Mouse (Mus musculus) left cerebral cortex, adult 8-10 months (tissue): ENCODE results near the gene Gjc1. TPM values are rescaled to one million over a fixed set of nuclear protein-coding genes. Genes with fewer than 3 reads are reported as not detected.

ENCODE experiments used
- DNase-seq, 2 experiments: peaks; one replicate each; pipeline ENCODE4 v3.0.0; 2022; ENCODE audit warnings: low spot score in 2 of 2
- total RNA-seq, 4 experiments: library from RNA; stranded (reverse); gene quantifications; 2 replicates each; pipeline ENCODE4 v1.2.4; 2022

The Gjc1 gene
- total RNA-seq, result 1 to 10 TPM; 3.9 to 5.5 (median 5.2) TPM

DNA sequence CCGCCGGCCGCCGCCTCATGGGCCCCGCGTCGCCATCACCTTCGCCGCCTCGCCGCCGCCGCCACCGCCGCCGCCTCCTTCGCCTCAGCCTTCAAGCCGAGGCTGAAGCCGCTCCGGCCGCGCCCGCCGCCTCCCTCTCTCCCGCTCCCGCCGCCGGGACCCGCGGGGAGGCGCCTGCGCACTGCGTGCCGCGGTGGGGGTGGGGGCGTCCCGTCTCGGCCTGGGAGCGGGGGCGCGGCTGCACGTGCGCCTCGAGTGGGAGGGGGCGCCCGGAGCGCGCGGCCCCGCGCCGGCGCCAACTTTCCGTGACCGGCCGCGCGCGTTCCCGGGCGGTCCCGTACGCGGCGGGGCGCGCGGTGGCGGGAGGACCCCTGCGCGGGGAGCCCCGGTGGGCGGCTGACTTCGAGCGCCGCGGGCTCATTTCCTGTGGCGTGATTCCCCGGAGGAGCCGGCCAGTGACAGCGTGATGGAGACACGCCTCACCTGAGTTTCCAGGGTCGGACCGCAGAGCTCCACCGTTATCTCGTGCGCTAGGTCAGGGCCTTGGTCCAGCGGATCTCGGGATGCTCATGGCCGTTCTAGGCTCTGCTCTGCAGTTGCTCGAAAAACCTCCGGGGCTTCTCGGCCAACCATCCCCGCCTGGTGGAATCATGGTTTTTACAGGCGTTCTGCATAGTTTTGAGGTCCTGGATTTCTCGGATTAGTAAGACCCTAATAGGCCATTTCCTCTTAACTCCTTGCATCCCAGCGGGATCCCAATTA is at the start of gene Gjc1:
Gene Gjc1, minus strand, starts transcription at position 680 of the 762 bp plus-strand sequence.
- DNase-seq, result peak in 1 of 2 experiments; percentile 18

DNA sequence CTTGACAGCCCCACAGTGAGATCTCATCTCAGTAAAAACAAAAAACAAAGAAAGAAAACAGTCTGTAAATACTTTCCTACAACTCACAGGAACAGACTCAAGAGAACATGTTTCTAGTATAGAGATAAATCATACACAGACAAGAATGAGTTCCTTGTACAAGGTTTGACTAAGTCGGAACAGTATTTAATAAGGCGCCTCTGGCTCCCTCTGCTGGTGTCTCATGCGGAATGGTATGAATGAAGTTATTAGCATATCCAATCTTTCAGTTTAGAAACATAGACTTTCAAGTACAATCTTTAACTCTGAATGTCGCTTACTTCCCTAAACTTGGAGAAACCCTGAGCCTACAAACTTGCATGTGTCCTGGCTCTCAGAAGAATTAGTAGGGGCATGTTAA is 44.8 kb upstream of the Gjc1 start:
- no peak for DNase-seq

DNA sequence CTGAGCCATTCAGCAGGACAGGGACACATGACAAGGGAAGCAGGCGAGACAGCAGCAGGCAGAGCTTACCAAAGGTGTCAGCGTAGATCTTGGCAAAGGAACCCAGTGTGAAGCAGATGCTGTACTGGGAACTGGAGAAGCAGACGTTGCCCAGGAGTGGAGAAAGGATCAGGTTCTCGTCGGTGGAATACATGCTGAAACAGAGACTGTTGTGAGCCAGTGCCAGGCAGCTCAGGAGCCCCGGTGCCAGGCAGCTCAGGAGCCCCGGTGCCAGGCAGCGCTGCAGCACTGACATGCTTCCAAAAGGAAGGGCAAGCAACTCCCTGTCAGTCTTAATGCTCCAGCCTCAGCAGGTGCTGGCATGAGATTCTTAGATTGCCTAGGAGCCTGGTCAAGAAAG is 40.4 kb upstream of the Gjc1 start:
- DNase-seq, result peak in 1 of 2 experiments; percentile 70

DNA sequence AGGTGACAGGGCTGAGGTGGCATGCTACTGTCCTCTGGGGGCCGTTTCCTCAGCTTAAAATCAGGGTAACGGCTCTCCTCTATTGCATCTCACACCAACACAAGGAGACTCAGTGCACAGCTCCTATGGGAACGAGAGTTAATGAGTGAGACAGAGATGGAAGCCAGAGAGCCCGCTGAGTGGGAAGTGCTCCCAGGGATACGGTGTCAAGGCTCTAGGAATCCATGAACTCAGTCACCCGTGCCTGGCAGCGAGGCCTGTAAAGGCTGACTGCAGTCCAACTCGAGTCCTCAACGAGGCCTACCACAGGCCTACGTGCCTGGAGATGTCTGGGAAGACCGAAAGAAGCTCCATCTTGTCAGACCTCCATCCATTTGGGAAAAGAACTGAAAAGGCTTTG is 39.5 kb upstream of the Gjc1 start:
- DNase-seq, result no peak

DNA sequence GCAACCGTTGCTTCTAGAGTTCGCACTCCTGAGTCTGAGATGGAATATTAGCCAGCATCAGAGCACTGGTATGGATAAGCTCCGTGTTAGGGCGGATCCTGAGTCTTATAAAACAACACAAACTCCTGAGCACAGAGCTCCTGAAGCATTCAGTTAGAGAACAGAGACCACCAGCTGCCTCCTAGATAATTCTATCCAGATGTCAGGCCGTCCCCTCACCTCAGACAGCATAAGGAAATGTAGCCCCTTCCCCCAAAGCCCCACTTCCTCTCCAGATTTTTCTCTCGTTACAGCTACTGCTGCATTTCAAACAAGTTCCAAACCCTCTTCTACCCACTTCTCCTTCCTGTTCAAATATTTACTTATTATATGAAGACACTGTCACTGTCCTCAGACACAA is 36.4 kb upstream of the Gjc1 start:
- DNase-seq, result no peak

DNA sequence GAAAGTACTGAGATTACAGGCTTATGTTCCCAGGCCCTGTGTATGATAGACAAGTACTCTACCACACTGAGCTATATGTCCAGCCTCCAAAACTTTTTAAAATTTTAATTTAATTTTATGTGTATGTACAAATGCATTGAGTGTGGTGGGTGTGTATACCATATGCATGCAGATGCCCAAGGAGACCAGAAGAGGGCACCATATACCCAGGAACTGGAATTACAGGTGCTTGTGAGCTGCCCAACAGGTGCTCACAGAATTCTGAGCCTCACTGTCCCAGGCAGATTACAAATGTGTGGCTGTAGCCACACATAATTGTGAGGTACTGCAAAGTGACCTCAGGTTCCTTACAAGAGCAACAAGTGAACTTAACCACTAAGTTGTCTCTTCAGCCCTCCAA is 34.3 kb upstream of the Gjc1 start:
- no peak for DNase-seq

DNA sequence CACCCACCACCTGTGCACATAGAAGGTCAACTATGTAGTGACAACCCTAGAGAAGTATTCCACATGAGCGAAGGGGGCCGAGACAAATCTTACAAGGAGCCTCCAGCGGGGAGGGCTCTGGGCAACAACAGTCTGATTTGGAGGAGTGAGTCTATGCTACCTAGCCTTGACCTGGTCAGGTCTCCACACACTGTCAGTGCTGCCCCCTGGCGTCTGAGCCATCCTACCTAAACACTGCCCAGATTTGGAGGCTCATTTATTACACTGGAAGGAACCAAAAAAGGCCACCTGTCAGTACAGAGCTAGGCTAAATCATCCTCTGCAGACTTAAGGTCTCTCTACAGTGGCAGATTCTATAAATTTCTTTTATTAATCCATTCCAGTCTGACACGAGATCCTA is 32.4 kb upstream of the Gjc1 start:
- DNase-seq, result no peak

DNA sequence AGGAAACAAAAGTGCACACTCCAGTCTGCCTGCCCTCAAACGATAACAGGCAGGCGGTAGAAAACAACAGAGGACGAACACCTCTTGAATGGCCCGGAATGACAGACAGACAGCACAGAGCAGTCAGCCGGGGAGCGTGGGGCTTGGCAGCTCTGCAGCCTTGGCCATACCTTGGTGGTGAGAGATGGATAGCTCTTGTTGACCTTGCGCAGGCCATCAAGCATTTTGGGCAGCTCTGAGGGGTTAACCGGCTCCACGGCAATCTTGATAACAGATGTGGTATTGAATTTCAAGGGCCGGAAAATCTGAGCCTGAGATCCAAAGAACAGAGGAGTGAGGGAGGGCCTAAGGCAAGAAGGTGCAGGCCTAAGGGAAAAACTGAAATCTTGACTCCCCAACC is 26.4 kb upstream of the Gjc1 start:
- DNase-seq, result no peak

DNA sequence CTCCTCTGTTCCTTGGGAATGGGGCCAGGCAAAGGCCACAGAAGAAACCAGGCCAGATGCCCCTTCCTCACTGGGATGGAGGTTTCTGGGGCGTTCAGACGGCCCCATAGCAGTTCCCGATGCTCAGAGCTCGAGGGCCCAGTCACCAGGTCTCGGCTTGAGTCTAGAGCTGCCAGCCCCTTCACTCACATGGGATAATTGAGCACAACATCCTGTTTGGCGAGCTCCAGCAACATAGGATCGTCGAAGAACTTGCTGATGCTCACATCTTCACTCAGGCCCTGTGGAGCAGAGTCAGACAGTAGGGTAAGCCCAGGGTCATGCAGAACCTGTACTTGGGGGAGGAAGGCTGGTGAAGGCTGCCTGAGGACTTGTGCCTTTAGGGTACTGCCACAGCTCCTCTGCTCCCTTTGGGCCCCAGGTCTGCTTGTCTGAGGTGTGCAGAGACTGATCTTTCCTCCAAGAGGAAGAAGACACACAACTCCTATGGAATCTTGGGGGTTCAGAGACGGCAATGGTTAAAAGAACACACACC is 19.2 kb upstream of the Gjc1 start:
- no peak for DNase-seq

DNA sequence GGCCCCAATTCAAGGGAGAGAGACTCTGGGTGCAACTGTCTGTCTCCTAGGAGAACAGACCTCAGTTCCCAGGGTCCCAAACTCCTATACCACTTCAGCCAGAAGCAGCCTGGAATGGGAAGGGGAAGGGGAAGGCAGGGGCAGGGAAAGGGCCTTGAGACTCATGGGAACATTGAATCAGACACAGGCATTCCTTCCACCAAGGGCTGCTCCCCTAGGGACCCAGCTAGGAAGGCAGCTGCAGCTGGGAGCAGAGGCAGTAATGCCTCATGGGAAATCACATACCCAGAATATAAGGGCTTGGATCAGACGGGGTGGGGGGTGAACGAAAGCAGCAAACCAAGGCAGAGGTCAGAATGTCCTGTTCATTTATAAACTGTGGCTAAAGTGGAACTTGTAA is 18.6 kb upstream of the Gjc1 start:
- DNase-seq, result no peak

DNA sequence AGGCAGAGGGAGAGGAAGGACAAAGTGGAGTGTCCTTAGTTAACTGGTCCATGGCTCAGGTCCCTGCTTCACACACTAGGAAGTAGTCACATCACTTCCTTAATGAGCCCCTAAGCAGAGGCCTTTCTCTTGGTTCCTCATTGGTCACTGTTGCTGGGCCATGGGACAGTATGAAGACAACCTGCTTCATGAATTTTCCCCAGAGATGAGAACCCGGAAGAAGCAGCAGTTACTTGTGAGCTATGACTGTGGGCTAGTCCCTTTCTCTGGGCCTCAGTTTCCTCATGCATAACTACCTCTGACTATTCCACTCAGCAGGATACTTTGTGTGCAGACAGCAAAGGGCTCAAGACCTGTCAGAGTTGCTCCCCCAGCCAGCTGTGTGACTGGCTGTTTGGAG is 17.9 kb upstream of the Gjc1 start:
- no peak for DNase-seq

DNA sequence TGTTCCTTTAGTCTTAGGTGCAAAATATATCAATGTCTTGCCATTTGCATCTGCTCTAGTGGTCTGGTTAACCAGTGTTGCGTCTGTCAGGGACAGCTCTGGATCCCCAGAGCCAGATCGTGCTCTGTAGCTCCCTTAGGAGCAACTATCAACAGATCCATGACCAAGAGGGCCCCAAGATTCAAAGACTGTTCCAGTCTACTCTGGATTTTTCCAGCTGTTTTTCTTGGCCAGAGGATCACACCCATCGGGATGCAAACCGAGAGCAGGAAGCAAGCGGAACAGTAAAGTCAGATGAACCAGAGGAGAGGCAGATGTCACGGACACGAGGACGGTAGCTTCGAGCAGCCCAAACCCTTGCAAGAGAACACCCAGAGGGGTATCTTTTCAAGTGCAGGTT is 16.6 kb upstream of the Gjc1 start:
- no peak for DNase-seq

DNA sequence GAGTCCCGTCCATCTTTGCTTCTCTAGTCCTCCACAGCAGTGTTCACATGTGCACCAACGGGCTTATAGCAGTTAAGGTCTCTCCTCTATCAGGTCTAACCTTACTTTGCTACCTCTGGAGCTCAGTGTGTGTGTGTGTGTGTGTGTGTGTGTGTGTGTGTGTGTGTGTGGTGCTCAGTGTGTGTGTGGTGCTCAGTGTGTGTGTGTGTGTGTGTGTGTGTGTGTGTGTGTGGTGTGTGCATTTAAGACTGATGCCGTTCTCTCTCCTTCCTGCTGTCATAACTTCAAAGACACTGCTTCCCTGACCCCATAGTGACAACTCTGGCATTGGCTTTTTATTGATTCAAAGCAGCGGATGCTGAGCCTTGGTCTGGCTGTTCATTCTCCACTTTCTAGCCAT is 16.0 kb upstream of the Gjc1 start, which contains the start of gene Higd1b:
Gene Higd1b, plus strand, starts transcription at position 301 of the 400 bp plus-strand sequence.
- DNase-seq, result no peak

DNA sequence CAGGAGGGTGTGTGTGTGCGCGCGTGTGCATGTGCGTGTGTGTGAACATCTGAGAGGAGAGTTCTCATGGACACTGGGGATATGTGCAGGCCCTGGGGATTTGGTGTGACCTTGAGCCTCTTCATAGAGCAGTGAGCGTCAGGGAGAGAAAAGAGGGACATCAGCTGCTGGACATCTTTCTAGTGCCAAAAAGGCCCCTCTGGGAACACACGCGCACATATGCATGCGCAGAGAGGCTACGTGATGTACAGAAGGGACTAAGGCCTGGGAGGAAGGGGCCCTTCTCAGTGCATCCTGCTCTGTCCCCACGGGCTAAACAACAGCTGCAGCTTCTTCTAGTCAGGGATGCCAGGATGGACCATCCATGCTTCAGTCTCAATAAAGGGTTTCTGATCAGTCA is 14.7 kb upstream of the Gjc1 start:
- no peak for DNase-seq

DNA sequence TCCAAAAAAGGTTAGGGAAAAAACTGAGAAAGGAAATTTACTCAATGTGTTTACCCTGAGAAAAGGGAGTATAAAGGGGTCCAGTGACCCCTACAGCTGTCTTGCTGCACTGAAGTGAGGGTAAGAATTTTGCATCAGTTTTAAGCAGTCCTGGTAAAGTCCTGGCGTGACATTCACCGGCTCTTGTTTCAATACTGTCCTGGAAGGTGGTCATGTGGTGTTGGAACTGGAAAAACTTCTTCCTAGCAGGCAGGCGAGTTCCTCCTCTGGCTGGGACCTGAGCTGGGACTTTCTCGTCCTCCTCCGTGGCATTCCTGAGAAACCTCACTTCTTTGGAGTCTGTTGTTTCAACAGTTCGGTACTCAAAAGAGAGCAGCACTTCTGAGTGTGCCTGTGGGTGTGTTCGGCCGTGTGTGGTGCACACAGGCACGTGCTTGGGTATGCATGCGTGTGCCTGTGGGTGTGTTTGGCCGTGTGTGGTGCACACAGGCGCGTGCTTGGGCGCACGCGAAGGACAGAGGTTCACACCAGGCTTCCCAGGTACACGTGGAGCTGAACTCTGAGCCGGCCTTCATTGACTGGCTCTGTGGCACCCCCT is 13.3 kb upstream of the Gjc1 start:
- no peak for DNase-seq

DNA sequence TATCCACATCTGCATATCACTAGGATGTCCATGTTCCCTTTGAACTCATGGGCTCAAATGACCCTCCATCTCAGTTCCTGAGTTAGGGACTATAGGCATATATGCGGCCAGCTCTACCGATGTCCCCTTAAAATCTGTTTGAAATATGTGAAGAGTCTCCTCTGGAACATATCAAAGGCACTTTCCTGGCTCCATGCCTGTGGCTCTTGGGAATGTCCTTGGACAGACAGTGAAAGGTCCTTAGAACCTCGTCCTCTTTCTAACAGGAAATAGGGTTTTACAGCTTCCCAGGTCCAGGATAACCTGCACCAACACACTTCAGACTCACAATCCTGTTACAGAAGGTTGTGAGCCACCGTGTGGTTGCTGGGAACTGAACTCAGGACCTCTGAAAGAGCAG is 10.8 kb upstream of the Gjc1 start:
- no peak for DNase-seq

DNA sequence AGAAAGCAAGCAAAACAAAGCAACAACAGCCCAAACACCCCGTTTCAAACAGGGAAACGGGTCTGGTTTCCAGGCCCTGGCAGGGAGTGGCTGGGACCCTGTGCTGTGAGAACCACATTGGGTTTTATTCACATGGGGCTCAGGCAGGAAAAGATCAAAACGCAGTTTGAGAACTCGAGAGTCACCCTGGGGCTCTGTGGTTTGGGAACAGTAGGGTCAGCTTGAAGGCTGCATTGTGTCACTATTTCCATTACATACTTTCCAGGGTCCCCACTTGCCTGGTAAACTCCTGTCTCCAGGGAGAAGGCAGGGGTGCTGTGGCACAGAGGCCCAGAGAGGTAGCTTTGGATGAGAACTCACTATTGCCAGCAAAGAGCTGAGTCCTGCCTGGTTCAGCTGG is 7.6 kb upstream of the Gjc1 start:
- DNase-seq, result no peak

DNA sequence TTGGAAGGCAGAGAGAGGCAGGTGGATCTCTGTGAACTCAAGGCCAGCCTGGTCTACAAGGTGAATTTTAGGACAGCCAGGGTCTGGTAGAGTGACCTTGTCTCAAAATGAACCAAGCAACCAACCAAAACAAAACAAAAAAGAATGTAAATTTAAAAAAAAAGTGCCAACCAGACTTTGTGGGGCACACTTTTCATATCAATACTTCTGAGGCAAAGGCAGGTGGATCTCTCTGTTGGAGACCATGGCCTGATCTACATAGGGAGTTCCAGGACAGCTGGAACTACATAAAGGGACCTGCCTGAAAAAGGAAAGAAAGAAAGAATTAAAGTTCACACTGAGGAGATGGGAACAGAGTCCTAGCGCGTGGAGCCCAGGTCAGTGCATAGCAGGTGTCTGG is 7.0 kb upstream of the Gjc1 start:
- DNase-seq, result no peak

DNA sequence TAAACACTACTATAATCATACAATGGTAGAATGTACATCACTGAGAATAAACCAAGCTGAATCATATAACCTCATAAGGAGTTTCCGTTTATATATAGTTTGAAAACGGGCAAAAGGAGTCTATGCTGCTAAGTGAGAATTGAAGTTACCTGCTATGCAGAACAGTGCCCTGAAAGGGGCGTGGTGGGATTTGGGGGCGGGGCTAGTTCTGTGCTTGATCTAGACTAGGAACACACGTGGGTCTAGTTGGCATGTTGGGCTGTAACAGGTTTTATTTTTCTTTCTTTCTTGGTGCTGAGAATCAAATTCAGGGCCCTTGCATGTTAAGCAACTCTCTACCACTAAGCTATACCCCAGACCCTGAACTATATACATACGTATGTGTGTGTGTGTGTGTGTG is 1.7 kb upstream of the Gjc1 start:
- no peak for DNase-seq

DNA sequence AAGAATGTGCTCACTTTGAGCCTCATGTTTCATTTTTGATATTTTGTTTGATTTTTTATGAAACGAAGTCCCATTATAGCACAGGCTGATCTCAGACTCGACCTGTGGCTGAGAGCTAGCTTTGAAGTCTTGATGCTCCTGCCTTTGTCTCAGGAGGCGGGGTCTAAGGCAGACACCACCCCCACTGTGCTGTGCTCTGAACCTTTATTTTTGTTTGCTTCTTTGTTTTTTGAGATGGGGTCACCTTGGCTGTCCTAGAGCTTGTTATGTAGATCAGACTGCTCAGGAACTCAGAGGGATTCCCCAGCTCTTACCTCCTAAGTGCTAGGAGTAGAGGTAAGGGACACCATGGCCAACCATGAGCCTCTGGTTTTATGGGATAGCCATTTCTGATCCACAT is 932 bp upstream of the Gjc1 start:
- DNase-seq, result no peak

DNA sequence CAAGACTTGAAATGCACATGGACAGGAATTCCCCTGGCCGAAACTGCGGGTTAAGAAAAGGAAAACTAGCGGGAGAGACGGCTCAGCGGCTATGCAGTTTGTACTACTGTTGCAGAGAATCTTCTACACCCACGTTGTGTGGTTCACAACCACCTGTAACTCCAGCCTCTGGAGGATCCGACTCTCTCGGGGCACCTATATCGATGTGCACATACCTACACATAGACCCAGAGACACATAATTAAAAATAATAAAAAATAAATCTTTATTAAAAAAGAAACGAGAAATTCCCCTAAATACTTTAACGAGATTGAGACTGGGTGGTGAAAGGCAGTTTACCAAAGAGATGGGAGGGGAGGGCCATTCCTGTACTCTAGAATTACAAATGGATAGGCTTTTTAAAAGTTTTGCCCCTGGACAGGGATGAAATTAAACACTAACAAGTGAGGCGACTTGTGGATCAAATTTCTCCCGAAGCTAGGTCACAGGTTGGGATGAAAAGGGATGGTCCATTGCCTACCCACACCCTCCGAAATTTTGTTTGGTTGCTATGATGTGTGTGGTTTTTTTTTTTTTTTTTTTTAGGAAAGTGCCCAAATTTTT is 384 bp upstream of the Gjc1 start:
- DNase-seq, result no peak

DNA sequence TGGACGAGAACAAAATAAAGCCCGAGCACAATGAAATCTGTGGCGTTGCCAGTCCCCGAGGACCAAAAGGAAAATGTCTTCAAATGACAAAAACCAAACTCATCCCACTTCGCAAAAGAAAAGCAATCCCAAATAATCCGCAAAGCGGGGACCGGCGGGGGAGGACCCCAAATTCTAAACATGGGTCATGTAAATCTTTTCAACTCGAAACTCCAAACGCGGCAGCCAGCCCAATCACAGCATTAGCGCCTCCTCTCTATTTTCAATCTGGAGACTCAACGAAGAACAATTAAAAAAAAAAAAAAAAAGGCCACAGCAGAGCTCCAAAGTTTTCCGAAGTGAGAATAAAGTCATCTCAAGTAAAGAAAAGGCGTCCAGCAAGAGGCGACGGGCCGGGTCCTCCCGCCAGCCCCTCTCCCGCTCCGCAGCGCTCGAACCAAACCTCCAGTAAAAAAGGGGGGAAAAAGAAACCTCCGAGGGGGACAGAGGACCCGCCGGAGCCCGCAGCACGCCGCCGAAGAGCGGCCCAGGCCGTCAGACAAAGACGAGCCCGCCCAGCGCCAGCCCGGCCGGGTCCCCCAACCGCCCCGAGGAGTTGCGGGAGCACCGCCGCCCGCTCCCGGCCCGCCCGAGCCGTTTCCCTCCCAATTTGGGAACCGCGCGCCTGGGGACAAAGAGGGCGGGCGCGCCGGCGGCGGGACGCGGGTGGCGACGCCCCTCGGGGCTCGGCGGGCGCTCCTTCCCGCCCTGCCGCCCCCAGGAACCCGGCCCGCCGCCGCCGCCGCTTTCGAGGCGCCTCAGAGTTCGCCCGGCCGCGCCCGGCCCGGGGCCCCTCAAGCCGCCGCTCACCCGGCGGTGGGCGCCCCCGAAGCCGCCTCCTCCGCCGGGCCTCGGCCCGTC is 1.1 kb downstream of the Gjc1 start:
- no peak for DNase-seq
